Mouse (Mus musculus): Measurements from ENCODE around the gene Snf8. TPM values are rescaled to one million over a fixed set of nuclear protein-coding genes. Genes with fewer than 3 reads are reported as not detected.
A peak's percentile ranks its signal among the peaks of the same experiment; 100 is the strongest.

Gene Snf8
- total RNA-seq, 2 experiments from 2014 or later, result 87.1 to 96.3 TPM

- no peak for DNase-seq (ENCODE audit: extremely low spot score in 1 of 2, low spot score in 2 of 2)
- intact Hi-C loops (cut with DNase I), result no loop called here
Measured at GRCm38 (mm10) chr11:96064521-96065214, 30.0 kb downstream of the Snf8 start.

- peak; percentile 95 to 99 for DNase-seq (ENCODE audit: extremely low spot score in 1 of 2, low spot score in 2 of 2)
- intact Hi-C loops (cut with DNase I), result no loop called here
Measured at GRCm38 (mm10) chr11:96065215-96065911, 30.7 kb downstream of the Snf8 start, which contains the start of gene Ube2z. TSS of gene Ube2z (minus strand) at chr11:96065388.

GRCm38 (mm10) chr11:96068231-96068630 lies 33.5 kb downstream of the Snf8 start:
- intact Hi-C loops (cut with DNase I), result no loop called here
- no peak for DNase-seq (ENCODE audit: extremely low spot score in 1 of 2, low spot score in 2 of 2)

GRCm38 (mm10) chr11:96070353-96070752 lies 35.7 kb downstream of the Snf8 start:
- no peak for DNase-seq (ENCODE audit: extremely low spot score in 1 of 2, low spot score in 2 of 2)
- intact Hi-C loops (cut with DNase I), result no loop called here

GRCm38 (mm10) chr11:96071013-96071412 lies 36.3 kb downstream of the Snf8 start:
- DNase-seq (ENCODE audit: extremely low spot score in 1 of 2, low spot score in 2 of 2), result no peak
- intact Hi-C loops (cut with DNase I), result no loop called here

- intact Hi-C loops (cut with DNase I), result no loop called here
- no peak for DNase-seq (ENCODE audit: extremely low spot score in 1 of 2, low spot score in 2 of 2)
Measured at GRCm38 (mm10) chr11:96073295-96073993, 38.8 kb downstream of the Snf8 start.

- intact Hi-C loops (cut with DNase I), result no loop called here
- DNase-seq (ENCODE audit: extremely low spot score in 1 of 2, low spot score in 2 of 2), result no peak
Measured at GRCm38 (mm10) chr11:96074351-96075176, 39.9 kb downstream of the Snf8 start.

GRCm38 (mm10) chr11:96075177-96075508 lies 40.5 kb downstream of the Snf8 start:
- peak in 1 of 2 experiments; percentile 38 for DNase-seq (ENCODE audit: extremely low spot score in 1 of 2, low spot score in 2 of 2)
- intact Hi-C loops (cut with DNase I), result no loop called here

- peak; percentile 98 to 100 for DNase-seq (ENCODE audit: extremely low spot score in 1 of 2, low spot score in 2 of 2)
- intact Hi-C loops (cut with DNase I), result no loop called here
Measured at GRCm38 (mm10) chr11:96075509-96076220, 41.0 kb downstream of the Snf8 start, which contains the start of gene Atp5g1. TSS of gene Atp5g1 (minus strand) at chr11:96075670.

- DNase-seq (ENCODE audit: extremely low spot score in 1 of 2, low spot score in 2 of 2), result no peak
- intact Hi-C loops (cut with DNase I), result no loop called here
Measured at GRCm38 (mm10) chr11:96076221-96077105, 41.8 kb downstream of the Snf8 start.

GRCm38 (mm10) chr11:96080736-96081135 lies 46.1 kb downstream of the Snf8 start:
- DNase-seq (ENCODE audit: extremely low spot score in 1 of 2, low spot score in 2 of 2), result no peak
- intact Hi-C loops (cut with DNase I), result no loop called here

- intact Hi-C loops (cut with DNase I), result no loop called here
- no peak for DNase-seq (ENCODE audit: extremely low spot score in 1 of 2, low spot score in 2 of 2)
Measured at GRCm38 (mm10) chr11:96082682-96083081, 48.0 kb downstream of the Snf8 start.

- no peak for DNase-seq (ENCODE audit: extremely low spot score in 1 of 2, low spot score in 2 of 2)
- intact Hi-C loops (cut with DNase I), result no loop called here
Measured at GRCm38 (mm10) chr11:96087981-96088380, 53.3 kb downstream of the Snf8 start.

GRCm38 (mm10) chr11:96091073-96091472 lies 56.4 kb downstream of the Snf8 start:
- DNase-seq (ENCODE audit: extremely low spot score in 1 of 2, low spot score in 2 of 2), result no peak
- intact Hi-C loops (cut with DNase I), result loop anchor here (5.0 kb wide), 1 partner anchor 146 kb away; no protein-coding TSS in a partner anchor

- DNase-seq (ENCODE audit: extremely low spot score in 1 of 2, low spot score in 2 of 2), result no peak
- intact Hi-C loops (cut with DNase I), result loop anchor here (5.0 kb wide), 1 partner anchor 145 kb away; no protein-coding TSS in a partner anchor
Measured at GRCm38 (mm10) chr11:96092674-96093291, 58.1 kb downstream of the Snf8 start.

- intact Hi-C loops (cut with DNase I), result loop anchor here (5.0 kb wide), 1 partner anchor 144 kb away; no protein-coding TSS in a partner anchor
- DNase-seq (ENCODE audit: extremely low spot score in 1 of 2, low spot score in 2 of 2), result no peak
Measured at GRCm38 (mm10) chr11:96093361-96093760, 58.7 kb downstream of the Snf8 start.
